Mouse (Mus musculus): Measurements from ENCODE around the gene Itga9.

- no peak for TF ChIP-seq CTCF (IDR thresholded peaks at IDR 0.05; ENCODE audit: borderline replicate concordance, control insufficient read depth, extremely low read depth, insufficient read depth, low read length, poor library complexity)
- no peak for TF ChIP-seq POLR2A (IDR thresholded peaks at IDR 0.05; ENCODE audit: control insufficient read depth, extremely low read depth, insufficient read depth, low read length, poor library complexity)
Observed at GRCm38 (mm10) chr9:118731650-118732049, 125.2 kb downstream of the Itga9 start.

Measured in thymus, adult 2 months (tissue).